Mouse (Mus musculus): ENCODE measurements at regions not wholly inside any gene's neighbourhood (a gene's known extent, or its start where the extent isn't known, plus 50 kb on each side); places are given as distances from the start of the nearest gene placed in this dataset.
A peak's percentile ranks its signal among the peaks of the same experiment; 100 is the strongest.

DNA sequence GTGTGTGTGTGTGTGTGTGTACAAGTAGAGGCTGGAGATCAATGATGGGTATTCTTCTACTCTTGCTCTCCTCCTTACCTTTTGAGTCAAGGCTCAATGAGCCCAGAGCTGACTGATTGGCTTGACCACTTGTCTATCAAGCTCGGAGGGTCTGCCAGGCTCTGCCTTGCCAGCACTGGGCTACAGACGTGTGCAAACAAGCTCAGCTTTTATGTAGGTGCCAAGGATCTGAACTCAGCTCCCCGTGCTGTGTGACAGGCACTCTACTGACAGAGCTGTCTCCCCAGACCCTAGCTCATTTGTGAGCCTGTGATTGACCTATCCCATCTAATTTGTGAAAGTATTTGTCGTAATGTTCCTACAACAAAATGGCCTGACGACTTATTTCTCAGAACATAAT, 54.2 kb upstream of the Cdc42bpa start:
- H3K4me2 ChIP-seq, result no peak overlapping the region
- ATAC-seq (replicated peaks; ENCODE audit: insufficient number of reproducible peaks, insufficient read depth, low FRiP score, low read depth), result no peak
- no peak overlapping the region for H3K27ac ChIP-seq
- no peak overlapping the region for H3K9ac ChIP-seq
- 84% methylated on average over 5 of the region's 5 CpGs for WGBS
- H3K4me3 ChIP-seq, result no peak overlapping the region
- H3K4me1 ChIP-seq (replicated peaks), result no peaks in the 10 kb centered on the region
- no peaks in the 10 kb centered on the region for H3K27me3 ChIP-seq
- no peaks in the 10 kb centered on the region for H3K36me3 ChIP-seq
- no peaks in the 10 kb centered on the region; the same call in 1 of the 2 replicates for H3K9me3 ChIP-seq (replicated peaks)

DNA sequence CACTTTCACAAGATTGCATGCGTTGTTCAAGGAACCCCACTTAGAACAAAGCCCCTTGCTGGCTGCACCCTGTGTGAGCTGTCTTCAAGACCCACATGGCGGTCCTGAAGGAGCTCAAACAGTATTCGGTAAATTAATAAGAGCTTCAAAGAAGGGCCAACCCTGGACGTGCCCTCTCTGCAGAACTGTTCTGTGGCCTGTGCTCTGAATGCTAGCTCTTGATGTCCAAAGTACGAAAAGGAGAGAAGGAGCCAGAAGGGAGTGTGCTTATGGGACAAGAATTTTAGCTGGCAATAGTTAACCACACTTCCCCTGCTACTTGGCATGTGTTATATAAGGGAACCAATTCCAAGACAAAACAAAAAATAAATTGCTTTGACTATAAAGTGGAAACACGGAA, 67.6 kb upstream of the Cdc42bpa start:
- WGBS, result 89% methylated on average over 6 of the region's 6 CpGs
- no peaks in the 10 kb centered on the region for H3K4me1 ChIP-seq (replicated peaks)
- no peaks in the 10 kb centered on the region for H3K36me3 ChIP-seq
- no peak for ATAC-seq (replicated peaks; ENCODE audit: insufficient number of reproducible peaks, insufficient read depth, low FRiP score, low read depth)
- H3K27ac ChIP-seq, result no peak overlapping the region
- H3K9ac ChIP-seq, result no peak overlapping the region
- no peak overlapping the region for H3K4me3 ChIP-seq
- no peaks in the 10 kb centered on the region for H3K9me3 ChIP-seq (replicated peaks)
- no peaks in the 10 kb centered on the region for H3K27me3 ChIP-seq
- no peak overlapping the region for H3K4me2 ChIP-seq

DNA sequence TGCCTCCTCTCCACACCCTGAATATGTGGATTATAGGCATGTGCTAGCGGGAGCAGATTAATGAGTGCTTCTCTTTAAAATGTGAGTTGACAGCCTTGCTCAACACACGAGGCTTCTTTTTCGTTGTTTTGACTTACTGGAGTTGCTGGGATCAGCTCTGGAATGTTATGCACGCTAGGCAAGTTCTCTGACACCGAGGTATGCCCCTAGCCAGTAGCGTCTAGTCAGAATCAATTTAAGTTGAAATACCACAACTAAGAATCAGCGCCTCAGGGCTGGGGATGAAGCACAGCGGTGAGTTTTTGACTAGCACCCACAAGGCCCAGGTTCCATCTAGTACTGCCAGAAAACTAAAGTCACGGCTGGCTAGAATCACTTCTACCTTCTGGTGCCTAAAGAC, 72.4 kb upstream of the Cdc42bpa start:
- no peak overlapping the region for H3K4me3 ChIP-seq
- H3K27me3 ChIP-seq, result no peaks in the 10 kb centered on the region
- no peak overlapping the region for H3K9ac ChIP-seq
- H3K9me3 ChIP-seq (replicated peaks), result no peaks in the 10 kb centered on the region
- no peaks in the 10 kb centered on the region for H3K36me3 ChIP-seq
- H3K27ac ChIP-seq, result no peak overlapping the region
- ATAC-seq (replicated peaks; ENCODE audit: insufficient number of reproducible peaks, insufficient read depth, low FRiP score, low read depth), result no peak
- 52% methylated on average over 9 of the region's 9 CpGs for WGBS
- no peaks in the 10 kb centered on the region for H3K4me1 ChIP-seq (replicated peaks)
- no peak overlapping the region for H3K4me2 ChIP-seq

DNA sequence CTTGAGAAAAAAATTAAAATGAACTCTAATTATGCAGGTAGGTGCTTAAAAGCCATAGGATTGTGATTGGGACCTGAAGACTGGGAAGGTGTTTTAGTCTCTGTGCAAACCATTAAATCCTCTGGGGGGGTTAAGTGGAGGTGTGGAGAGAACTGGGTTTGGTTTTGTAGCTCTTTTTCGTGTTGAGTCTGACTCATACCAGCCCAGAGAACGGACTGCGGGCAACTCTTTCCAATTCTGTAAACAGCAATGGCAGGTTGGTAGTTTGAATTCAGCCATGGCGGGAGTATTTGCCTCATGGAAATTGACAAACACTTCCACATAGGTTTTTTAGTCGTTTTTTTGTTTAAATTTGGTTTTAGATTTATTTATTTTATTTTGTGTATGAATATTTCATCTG, 77.7 kb upstream of the Ahctf1 start:
- no peak for ATAC-seq (replicated peaks; ENCODE audit: insufficient number of reproducible peaks, insufficient read depth, low FRiP score, low read depth)
- 72% methylated on average over 5 of the region's 5 CpGs for WGBS
- H3K27ac ChIP-seq, result no peak overlapping the region
- no peaks in the 10 kb centered on the region for H3K9me3 ChIP-seq (replicated peaks)
- no peak overlapping the region for H3K9ac ChIP-seq
- no peak overlapping the region for H3K4me2 ChIP-seq
- H3K4me3 ChIP-seq, result no peak overlapping the region
- no peaks in the 10 kb centered on the region for H3K27me3 ChIP-seq
- no peaks in the 10 kb centered on the region for H3K36me3 ChIP-seq
- no peaks in the 10 kb centered on the region for H3K4me1 ChIP-seq (replicated peaks)

DNA sequence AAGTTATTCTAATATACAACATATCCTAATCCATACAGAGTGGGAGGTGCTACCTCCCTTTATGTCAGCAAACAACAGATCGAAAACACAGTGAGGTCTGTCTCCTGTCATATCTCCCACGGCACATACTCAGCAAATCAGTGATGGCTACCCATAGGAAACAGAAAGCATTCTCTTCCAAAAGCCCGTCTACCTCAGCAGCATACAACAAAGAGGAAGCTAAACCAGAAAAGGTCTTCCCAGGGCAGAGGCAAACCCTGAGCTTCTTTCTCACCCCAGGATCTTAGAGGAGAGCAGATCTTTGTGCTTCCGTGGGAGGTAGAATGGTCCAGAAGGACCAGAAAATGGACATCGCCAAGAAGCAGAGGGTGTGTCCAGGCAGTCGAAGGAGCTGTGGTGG, 74.4 kb upstream of the Ahctf1 start:
- 59% methylated on average over 6 of the region's 6 CpGs for WGBS
- H3K36me3 ChIP-seq, result no peaks in the 10 kb centered on the region

DNA sequence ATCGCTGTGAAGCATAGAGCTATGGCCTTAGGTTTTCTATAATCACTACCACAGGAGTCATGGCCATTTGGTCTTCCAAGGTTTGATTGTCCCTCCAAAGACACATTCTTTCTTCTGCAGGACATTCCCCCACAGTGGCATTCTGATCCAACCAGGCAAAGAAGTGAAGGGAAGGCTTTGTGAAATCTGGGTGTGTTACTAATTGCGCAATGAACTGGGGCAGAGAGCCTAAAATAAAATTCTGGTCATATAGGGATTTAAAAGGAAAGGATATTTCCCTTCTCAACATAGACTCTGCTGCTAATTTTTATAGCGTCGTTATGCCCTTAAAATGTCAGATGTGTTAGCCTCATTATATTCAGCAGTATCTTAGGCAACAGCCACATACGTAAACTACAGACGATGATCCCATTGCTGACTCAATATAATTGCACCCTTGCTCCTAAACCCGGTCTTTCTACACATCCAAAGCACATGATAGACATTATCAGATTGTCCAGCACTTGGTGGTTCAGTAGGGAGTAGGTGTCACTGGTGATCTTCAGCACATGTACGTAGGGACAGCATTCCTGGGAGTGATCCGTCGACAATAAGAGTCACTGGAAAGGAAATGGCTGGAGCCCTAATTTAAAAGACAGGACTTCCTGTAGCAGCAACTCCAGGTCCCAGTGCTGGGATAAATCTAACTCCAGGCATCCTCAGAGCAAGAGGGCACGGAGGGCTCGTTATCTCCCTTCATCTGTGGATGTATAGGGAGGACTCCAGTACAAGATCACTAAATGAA, 70.5 kb upstream of the Ahctf1 start:
- no peak for ATAC-seq (replicated peaks; ENCODE audit: insufficient number of reproducible peaks, insufficient read depth, low FRiP score, low read depth)
- H3K9ac ChIP-seq, result no peak overlapping the region
- H3K27me3 ChIP-seq, result no peaks in the 10 kb centered on the region
- H3K27ac ChIP-seq, result no peak overlapping the region
- no peak overlapping the region for H3K4me2 ChIP-seq
- H3K9me3 ChIP-seq (replicated peaks), result no peaks in the 10 kb centered on the region
- no peaks in the 10 kb centered on the region for H3K4me1 ChIP-seq (replicated peaks)
- no peaks in the 10 kb centered on the region for H3K36me3 ChIP-seq
- WGBS, result 61% methylated on average over 12 of the region's 12 CpGs
- H3K4me3 ChIP-seq, result no peak overlapping the region

More for the DNA sequence above, 74.4 kb upstream of the Ahctf1 start:
- H3K4me1 ChIP-seq (replicated peaks), result no peaks in the 10 kb centered on the region
- no peaks in the 10 kb centered on the region for H3K9me3 ChIP-seq (replicated peaks)
- H3K27me3 ChIP-seq, result no peaks in the 10 kb centered on the region
- H3K9ac ChIP-seq, result no peak overlapping the region
- no peak overlapping the region for H3K4me3 ChIP-seq
- no peak for ATAC-seq (replicated peaks; ENCODE audit: insufficient number of reproducible peaks, insufficient read depth, low FRiP score, low read depth)
- H3K27ac ChIP-seq, result no peak overlapping the region
- H3K4me2 ChIP-seq, result no peak overlapping the region

DNA sequence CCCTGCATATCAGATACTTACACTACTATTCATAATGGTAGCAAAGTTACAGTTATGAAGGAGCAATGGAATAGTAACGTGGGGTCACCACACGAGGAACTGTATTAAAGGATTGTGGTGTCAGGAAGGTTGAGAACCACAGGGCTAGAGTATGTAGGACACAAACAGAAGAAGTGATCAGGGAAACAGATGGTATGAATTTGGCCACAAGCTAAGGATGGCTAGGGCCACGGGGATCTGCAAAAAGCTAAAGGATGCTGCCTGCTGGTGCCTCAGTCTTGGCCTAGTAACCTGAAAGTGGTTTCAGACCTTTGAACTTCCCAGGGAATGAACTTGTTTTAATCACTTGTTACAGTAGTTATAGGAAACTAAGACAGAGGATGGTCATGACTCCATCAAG, 68.5 kb upstream of the Ahctf1 start:
- Histone ChIP-seq H3K9ac (no peak overlapping the region), H3K4me3 (no peak overlapping the region), H3K27me3 (no peaks in the 10 kb centered on the region), H3K9me3 (replicated peaks) (no peaks in the 10 kb centered on the region), H3K36me3 (no peaks in the 10 kb centered on the region), H3K27ac (no peak overlapping the region), H3K4me1 (replicated peaks) (no peaks in the 10 kb centered on the region; the same call in 1 of the 2 replicates), H3K4me2 (no peak overlapping the region)
- ATAC-seq (replicated peaks; ENCODE audit: insufficient number of reproducible peaks, insufficient read depth, low FRiP score, low read depth), result no peak
- 82% methylated on average over 3 of the region's 3 CpGs for WGBS

DNA sequence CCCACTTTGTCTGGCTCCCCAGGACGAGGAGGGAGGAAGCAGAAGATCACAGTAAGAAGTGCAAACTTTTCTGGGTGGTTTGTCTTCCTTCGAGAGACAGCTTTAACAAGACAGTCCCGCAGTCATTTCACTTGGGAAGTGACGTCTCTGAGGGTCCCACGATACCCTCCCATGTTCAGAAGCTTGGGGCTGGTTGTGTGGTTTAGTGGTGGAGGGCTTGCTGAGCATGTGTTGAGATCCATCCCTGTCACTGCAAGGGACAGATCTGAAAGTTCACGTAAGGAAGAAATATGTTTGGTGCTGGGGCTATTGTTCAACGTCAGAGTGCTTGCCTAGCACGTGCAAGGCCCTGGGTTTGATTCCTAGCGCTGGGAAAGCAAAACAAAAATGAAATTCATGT, 65.2 kb upstream of the Ahctf1 start:
- ATAC-seq (replicated peaks; ENCODE audit: insufficient number of reproducible peaks, insufficient read depth, low FRiP score, low read depth), result no peak
- H3K4me3 ChIP-seq, result no peak overlapping the region
- H3K9me3 ChIP-seq (replicated peaks), result no peaks in the 10 kb centered on the region
- 79% methylated on average over 9 of the region's 9 CpGs for WGBS
- H3K4me1 ChIP-seq (replicated peaks), result peaks cover 11% of the 10 kb centered on the region
- H3K9ac ChIP-seq, result no peak overlapping the region
- no peak overlapping the region for H3K4me2 ChIP-seq
- no peak overlapping the region for H3K27ac ChIP-seq
- H3K36me3 ChIP-seq, result no peaks in the 10 kb centered on the region
- no peaks in the 10 kb centered on the region for H3K27me3 ChIP-seq

DNA sequence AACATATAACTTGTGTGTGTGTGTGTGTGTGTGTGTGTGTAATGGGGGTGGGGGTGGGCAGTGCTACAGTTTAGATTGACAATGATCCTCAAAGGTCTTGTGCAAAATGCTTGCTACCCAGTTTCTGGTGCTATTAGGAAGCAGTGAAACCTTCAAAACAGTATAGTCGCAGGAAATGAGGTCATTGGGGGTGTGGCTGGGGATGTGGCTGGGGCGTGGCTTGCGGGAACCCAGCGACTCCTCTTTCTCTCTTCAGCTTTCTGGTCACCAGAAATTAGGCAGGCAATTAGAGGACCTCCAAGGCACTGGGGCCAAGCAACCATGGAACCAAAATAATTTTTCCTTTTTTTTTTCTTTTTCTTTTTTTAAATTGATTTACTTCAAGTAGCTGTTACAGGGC, 64.0 kb upstream of the Ahctf1 start:
- Histone ChIP-seq H3K4me2 (no peak overlapping the region), H3K4me3 (no peak overlapping the region), H3K36me3 (no peaks in the 10 kb centered on the region), H3K9ac (no peak overlapping the region), H3K9me3 (replicated peaks) (no peaks in the 10 kb centered on the region), H3K27ac (no peak overlapping the region), H3K4me1 (replicated peaks) (peaks cover 11% of the 10 kb centered on the region), H3K27me3 (no peaks in the 10 kb centered on the region)
- 77% methylated on average over 4 of the region's 4 CpGs for WGBS
- ATAC-seq (replicated peaks; ENCODE audit: insufficient number of reproducible peaks, insufficient read depth, low FRiP score, low read depth), result no peak

DNA sequence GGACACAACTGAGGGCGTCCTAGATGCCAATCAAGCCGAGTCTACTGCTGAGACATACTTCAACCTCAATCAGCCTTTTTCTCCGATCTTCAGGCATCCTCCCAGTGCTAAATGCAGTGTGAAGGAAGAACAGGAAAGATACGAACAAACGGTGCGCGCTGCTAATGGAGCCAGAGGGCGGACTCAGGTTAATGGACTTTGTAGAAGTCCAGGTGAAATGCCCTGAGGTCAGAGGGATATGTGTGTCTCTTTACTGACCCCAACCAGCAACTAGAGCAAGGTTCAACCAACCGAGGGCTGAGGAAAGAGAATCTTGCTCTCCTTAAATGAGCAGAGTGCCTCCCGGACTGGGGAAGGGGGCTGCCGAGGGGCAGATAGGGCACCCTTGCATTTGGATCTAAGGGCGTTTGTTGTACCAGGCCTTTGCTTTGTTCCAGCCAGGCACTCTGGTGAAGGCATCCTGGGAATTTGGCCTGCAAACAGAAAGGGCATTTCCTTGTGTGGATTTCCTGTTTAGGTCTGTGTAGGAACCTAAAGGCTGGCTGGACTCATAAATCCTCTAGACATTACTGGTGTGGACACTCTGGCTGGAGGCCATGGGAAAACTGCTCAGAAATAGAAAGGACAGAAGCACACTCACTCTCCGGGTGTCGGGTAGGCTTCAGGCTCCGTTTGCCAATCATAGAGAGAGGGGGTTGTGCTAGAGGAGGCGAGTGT, 62.7 kb upstream of the Ahctf1 start:
- ATAC-seq (replicated peaks; ENCODE audit: insufficient number of reproducible peaks, insufficient read depth, low FRiP score, low read depth), result peak; percentile 27; the same call in 1 of the 2 replicates
- Histone ChIP-seq H3K4me1 (replicated peaks) (peaks cover 11% of the 10 kb centered on the region), H3K9ac (no peak overlapping the region), H3K9me3 (replicated peaks) (no peaks in the 10 kb centered on the region), H3K36me3 (no peaks in the 10 kb centered on the region), H3K27me3 (no peaks in the 10 kb centered on the region), H3K27ac (peak overlapping the region; percentile 70), H3K4me3 (no peak overlapping the region), H3K4me2 (peak overlapping the region; percentile 21; the same call in 1 of the 2 replicates)
- 55% methylated on average over 16 of the region's 16 CpGs for WGBS

DNA sequence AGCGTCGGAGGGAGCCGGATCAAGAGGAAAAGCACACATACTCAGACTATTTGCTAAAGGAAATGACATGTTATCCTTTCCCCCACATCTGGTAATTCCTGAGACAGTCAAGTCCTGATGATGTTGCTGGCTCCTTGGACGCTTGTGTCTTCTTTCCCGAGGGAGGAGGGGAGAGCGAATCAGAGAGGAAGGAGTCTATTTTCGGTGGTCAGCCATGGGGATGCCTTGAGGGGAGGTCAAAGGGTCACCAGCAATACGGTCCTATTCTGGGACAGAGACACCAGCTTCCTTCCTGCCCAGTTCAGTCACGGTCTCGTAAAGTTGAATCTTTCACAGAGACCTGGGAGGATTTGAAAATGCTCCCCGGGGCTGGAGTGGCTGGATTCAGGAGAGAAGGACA, 62.1 kb upstream of the Ahctf1 start:
- WGBS, result 39% methylated on average over 11 of the region's 11 CpGs
- Histone ChIP-seq H3K27ac (peak overlapping the region; percentile 70), H3K9me3 (replicated peaks) (no peaks in the 10 kb centered on the region), H3K27me3 (no peaks in the 10 kb centered on the region), H3K4me1 (replicated peaks) (peaks cover 11% of the 10 kb centered on the region), H3K4me2 (peak overlapping the region; percentile 21; the same call in 1 of the 2 replicates), H3K36me3 (no peaks in the 10 kb centered on the region), H3K9ac (no peak overlapping the region), H3K4me3 (no peak overlapping the region)
- peak; percentile 22; the same call in 1 of the 2 replicates for ATAC-seq (replicated peaks; ENCODE audit: insufficient number of reproducible peaks, insufficient read depth, low FRiP score, low read depth)
